Mouse (Mus musculus) cortical plate, adult 2 months (tissue): ENCODE measurements around the gene Arhgap44.

Experiments used
- CTCF ChIP-seq: fragments of 200-500 bp; IDR thresholded peaks from 2 replicates; pipeline ENCODE4 v1.5.1; 2011; ENCODE audit warnings: mild to moderate bottlenecking, control low read depth, low read length; ENCODE audit not compliant: insufficient read depth; ENCODE audit errors: extremely low read depth
- POLR2A ChIP-seq: fragments of 200-500 bp; IDR thresholded peaks from 2 replicates; pipeline ENCODE4 v1.6.1; 2011; ENCODE audit warnings: mild to moderate bottlenecking, low read length, control low read depth; ENCODE audit not compliant: insufficient read depth; ENCODE audit errors: extremely low read depth

DNA sequence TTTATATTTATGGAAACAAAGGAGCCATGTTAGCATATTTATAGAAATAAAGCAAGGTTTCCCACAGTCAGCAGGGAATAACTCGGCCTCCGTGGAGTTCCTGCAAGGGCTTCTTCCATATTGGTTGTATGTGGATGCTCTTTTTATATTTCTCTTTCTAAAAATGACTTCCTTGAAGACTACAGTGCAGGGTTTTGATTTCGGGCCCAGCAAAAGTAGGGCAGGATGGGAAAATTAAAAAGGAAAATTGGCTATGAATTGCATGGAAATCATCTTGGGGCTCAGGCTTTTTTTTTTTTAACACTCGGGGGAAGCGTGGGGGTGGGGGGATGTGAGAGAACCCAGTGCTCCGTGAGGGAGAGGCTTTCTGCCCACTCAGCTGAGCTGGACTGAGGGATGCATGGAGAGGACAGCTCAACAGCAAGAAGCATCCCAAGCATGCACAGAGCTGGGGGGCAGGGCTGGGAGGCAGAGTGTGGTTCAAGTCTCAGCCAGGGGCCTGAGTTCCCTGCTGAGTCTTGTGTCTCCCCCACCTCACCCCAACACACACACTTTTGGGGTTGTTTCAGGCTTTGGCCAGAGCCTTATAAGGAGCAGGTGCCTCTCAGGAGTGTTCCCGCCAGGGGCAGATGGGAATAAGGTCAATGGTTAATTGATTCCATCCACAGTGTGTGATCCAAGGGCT, 104.4 kb downstream of the Arhgap44 start:
- TF ChIP-seq CTCF: no peak
- TF ChIP-seq POLR2A: no peak
